13 mouse cellular contexts compared by ENCODE assay signal in genomic region chr3:55644035-55644618, GRCm38 (mm10).
DNase-seq lines count a peak whose midpoint lies in the region; ATAC-seq and TF ChIP-seq lines count a peak whose summit lies in the region.
"Had no signal": no experiment of that assay in that cellular context is flagged by ENCODE, and none has a peak within 500 bp of the region (broad histone marks: within the 10 kb centered on the region; RNA-seq: fewer than 3 reads in every experiment).

No protein-coding gene starts in this region.

- no peak for DNase-seq in layer of hippocampus, adult 2 months (ENCODE audit: low spot score in 2 of 2)
- DNase-seq in layer of hippocampus, adult 9-10 months (ENCODE audit: low spot score): no peak
- DNase-seq in cerebellum, postnatal 14 days: peak; percentile 77 to 83
- DNase-seq in right cerebral cortex, postnatal 36 days (ENCODE audit: low spot score in 2 of 2): no peak
- DNase-seq in left cerebral cortex, adult 8-10 months (ENCODE audit: low spot score in 2 of 2): no peak
- DNase-seq: kidney, adult 8-10 months; liver; lung, postnatal 14 days; right cerebral cortex, adult 18-20 months; thymus, postnatal 4 days had no signal

- 37% methylated on average over 11 of the region's 11 CpGs for WGBS in hindbrain, embryonic 16.5 days
- 32% methylated on average over 11 of the region's 11 CpGs for WGBS in neural tube, embryonic 15.5 days

- no peaks in the 10 kb centered on the region for H3K27me3 ChIP-seq in hindbrain, embryonic 16.5 days (replicated peaks; ENCODE audit: control insufficient read depth, insufficient read depth, low read length)
- H3K27me3 ChIP-seq in neural tube, embryonic 15.5 days (replicated peaks): no peaks in the 10 kb centered on the region

- peak overlapping the region; percentile 54 for H3K27ac ChIP-seq in layer of hippocampus, adult 2 months
- peak overlapping the region; percentile 26 for H3K27ac ChIP-seq in hindbrain, embryonic 16.5 days (ENCODE audit: low read depth, low read length)
- H3K27ac ChIP-seq in neural tube, embryonic 15.5 days (replicated peaks): peak overlapping the region; percentile 45; the same call in 1 of the 2 replicates

- H3K36me3 ChIP-seq in hindbrain, embryonic 16.5 days (ENCODE audit: control insufficient read depth, insufficient read depth, low read length): peaks cover 14% of the 10 kb centered on the region
- peaks cover 40% of the 10 kb centered on the region for H3K36me3 ChIP-seq in neural tube, embryonic 15.5 days

- no peaks in the 10 kb centered on the region; the same call in 1 of the 2 replicates for H3K4me1 ChIP-seq in hindbrain, embryonic 16.5 days (ENCODE audit: control insufficient read depth, insufficient read depth, low read depth, low read length)
- H3K4me1 ChIP-seq in neural tube, embryonic 15.5 days: peaks cover 13% of the 10 kb centered on the region; the same call in 1 of the 2 replicates

- no peak overlapping the region for H3K4me3 ChIP-seq in layer of hippocampus, adult 2 months
- H3K4me3 ChIP-seq in hindbrain, embryonic 16.5 days (ENCODE audit: low read length): no peak overlapping the region
- H3K4me3 ChIP-seq in neural tube, embryonic 15.5 days (replicated peaks): no peak overlapping the region

- H3K9ac ChIP-seq in hindbrain, embryonic 16.5 days (ENCODE audit: low read depth, low read length): no peak overlapping the region
- H3K9ac ChIP-seq in neural tube, embryonic 15.5 days (replicated peaks): no peak overlapping the region

- H3K9me3 ChIP-seq in hindbrain, embryonic 16.5 days (ENCODE audit: control insufficient read depth, low read length): no peaks in the 10 kb centered on the region
- no peaks in the 10 kb centered on the region for H3K9me3 ChIP-seq in neural tube, embryonic 15.5 days (replicated peaks)

- no peak for TF ChIP-seq CTCF in layer of hippocampus, adult 2 months (conservative IDR thresholded peaks at IDR 0.05)

- ATAC-seq in hindbrain, embryonic 16.5 days: peak; percentile 52; the same call in 1 of the 2 replicates
- ATAC-seq in neural tube, embryonic 15.5 days (ENCODE audit: low FRiP score): no peak; the same call in 1 of the 2 replicates
- ATAC-seq in activated CD4-positive, CD25-positive, alpha-beta regulatory T cell, adult 4 months: no peak

- no peak overlapping the region for H3K4me2 ChIP-seq in hindbrain, embryonic 16.5 days (ENCODE audit: low read length)
- no peak overlapping the region for H3K4me2 ChIP-seq in neural tube, embryonic 15.5 days

Comparison
In these comparisons a context has a peak if more than half of its experiments do, and no peak if none do; other contexts are left out.
1. DNase-seq: peak in cerebellum, postnatal 14 days (2 of 2); none in layer of hippocampus, adult 2 months (0 of 2), layer of hippocampus, adult 9-10 months (single experiment), right cerebral cortex, postnatal 36 days (0 of 2) and left cerebral cortex, adult 8-10 months (0 of 2).
2. Peak in every context shown above with its lines, with median percentiles within 50 percentile points of each other: H3K27ac ChIP-seq.